Mouse (Mus musculus) CH12.LX (cell line): Measurements from ENCODE around the gene Dcaf6.

Experiments
- CHD2 ChIP-seq: IDR thresholded peaks from 2 replicates; pipeline ENCODE4 v1.6.1; 2011; ENCODE audit warnings: low read length, improper control_type of control experiment
- CTCF ChIP-seq, 2 experiments: IDR thresholded peaks in 1 of 2; conservative IDR thresholded peaks in 1 of 2; 2 replicates each; pipeline ENCODE4 v1.5.1; 2011 to 2012; ENCODE audit warnings: low read depth in 2 of 2, low read length in 2 of 2, improper control_type of control experiment in 1 of 2, inconsistent platforms in 1 of 2, mild to moderate bottlenecking in 1 of 2, moderate library complexity in 1 of 2
- EP300 ChIP-seq: IDR thresholded peaks from 2 replicates; pipeline ENCODE4 v1.6.1; 2011; ENCODE audit warnings: low read length, improper control_type of control experiment
- JUND ChIP-seq: conservative IDR thresholded peaks from 2 replicates; pipeline ENCODE4 v1.6.1; 2011; ENCODE audit warnings: low read depth, low read length, improper control_type of control experiment
- MXI1 ChIP-seq: IDR thresholded peaks from 2 replicates; pipeline ENCODE4 v1.6.1; 2011; ENCODE audit warnings: mild to moderate bottlenecking, low read depth, low read length, improper control_type of control experiment
- POLR2A ChIP-seq: IDR thresholded peaks from 2 replicates; pipeline ENCODE4 v1.6.1; 2011; ENCODE audit warnings: low read depth, mild to moderate bottlenecking, improper control_type of control experiment, low read length
- RAD21 ChIP-seq: IDR thresholded peaks from 2 replicates; pipeline ENCODE4 v1.6.1; 2011; ENCODE audit warnings: low read depth, mild to moderate bottlenecking, low read length, improper control_type of control experiment, moderate library complexity
- ZMIZ1 ChIP-seq: IDR thresholded peaks from 2 replicates; pipeline ENCODE4 v1.6.1; 2012; ENCODE audit warnings: low read depth, mild to moderate bottlenecking, inconsistent platforms, low read length, improper control_type of control experiment

- TF ChIP-seq JUND (no peak), CTCF (conservative IDR thresholded peaks at IDR 0.05 in 1 of 2, IDR thresholded peaks at IDR 0.05 in 1 of 2; ENCODE audit: low read depth in 2 of 2, low read length in 2 of 2) (no peak), ZMIZ1 (no peak), MXI1 (no peak; the same call in 1 of the 2 replicates), EP300 (no peak), POLR2A (no peak), CHD2 (no peak), RAD21 (no peak)
These were observed 1.4 kb upstream of the Dcaf6 start for GRCm38 (mm10) chr1:165461681-165462080.
